Comparison of ENCODE assay signal across 30 mouse cellular contexts in the genomic region with DNA sequence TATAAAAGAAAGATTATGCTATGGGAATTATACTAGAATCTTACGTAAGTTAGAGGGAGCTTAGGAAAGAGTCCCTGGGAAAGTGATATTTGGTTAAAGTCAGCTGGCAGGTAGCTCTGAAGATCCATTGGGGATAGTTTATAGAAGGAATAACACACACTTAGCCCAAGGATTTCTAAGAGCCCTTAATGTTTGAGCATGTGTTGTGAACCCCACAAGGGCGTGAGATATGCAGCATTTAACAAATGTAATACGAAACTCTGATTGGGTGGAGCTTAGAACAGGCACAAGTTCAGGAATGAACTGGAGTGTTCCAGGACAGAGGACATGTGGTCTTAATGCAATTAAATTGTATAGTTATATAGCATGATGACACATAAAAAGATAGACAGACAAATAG.
"Had no signal": no experiment of that assay in that cellular context is flagged by ENCODE, and none has a peak within 500 bp of the region (broad histone marks: within the 10 kb centered on the region; RNA-seq: fewer than 3 reads in every experiment).

No protein-coding gene starts in this region.

- H3K27ac ChIP-seq: limb, embryonic 12.5 days; limb, embryonic 15.5 days; liver, embryonic 12.5 days; liver, embryonic 13.5 days; liver, embryonic 14.5 days; liver, embryonic 15.5 days; lung, embryonic 15.5 days; macrophage; midbrain, embryonic 13.5 days; midbrain, embryonic 15.5 days; neural tube, embryonic 12.5 days had no signal

- H3K4me3 ChIP-seq: limb, embryonic 12.5 days; limb, embryonic 15.5 days; liver, embryonic 12.5 days; liver, embryonic 13.5 days; liver, embryonic 15.5 days; lung, embryonic 15.5 days; megakaryocyte, embryonic 14.5 days; midbrain, embryonic 10.5 days; midbrain, embryonic 12.5 days; midbrain, embryonic 13.5 days; midbrain, embryonic 15.5 days; myocyte; neural tube, embryonic 12.5 days had no signal

- H3K4me1 ChIP-seq: limb, embryonic 12.5 days; limb, embryonic 15.5 days; liver, embryonic 12.5 days; liver, embryonic 13.5 days; liver, embryonic 15.5 days; lung, embryonic 15.5 days; midbrain, embryonic 15.5 days; neural tube, embryonic 12.5 days had no signal

- H3K9me3 ChIP-seq: limb, embryonic 12.5 days; limb, embryonic 15.5 days; liver, embryonic 12.5 days; liver, embryonic 13.5 days; liver, embryonic 15.5 days; lung, embryonic 15.5 days; midbrain, embryonic 10.5 days; midbrain, embryonic 12.5 days; midbrain, embryonic 13.5 days; midbrain, embryonic 15.5 days; neural tube, embryonic 12.5 days had no signal

- DNase-seq: left cerebral cortex, postnatal 4 days; liver; liver, embryonic 13.5 days; liver, postnatal 0 days; lung, adult 18-20 months; lung, adult 2 months; lung, embryonic 14.5 days; lung, postnatal 10 days; lung, postnatal 14 days; lung, postnatal 36 days; lung, postnatal 4 days; midbrain, embryonic 14.5 days had no signal

- H3K9ac ChIP-seq: limb, embryonic 12.5 days; limb, embryonic 15.5 days; liver, embryonic 12.5 days; liver, embryonic 13.5 days; liver, embryonic 14.5 days; liver, embryonic 15.5 days; liver, postnatal 0 days; lung, embryonic 14.5 days; lung, embryonic 15.5 days; midbrain, embryonic 12.5 days; midbrain, embryonic 13.5 days; midbrain, embryonic 15.5 days; neural tube, embryonic 12.5 days had no signal

- H3K36me3 ChIP-seq: limb, embryonic 12.5 days; limb, embryonic 15.5 days; liver, embryonic 12.5 days; liver, embryonic 13.5 days; liver, embryonic 15.5 days; lung, embryonic 15.5 days; midbrain, embryonic 10.5 days; midbrain, embryonic 12.5 days; midbrain, embryonic 13.5 days; midbrain, embryonic 15.5 days; neural tube, embryonic 12.5 days had no signal

- ATAC-seq: liver, embryonic 12.5 days; liver, postnatal 0 days; lung, postnatal 0 days; midbrain, embryonic 13.5 days; midbrain, embryonic 15.5 days; midbrain, embryonic 16.5 days had no signal

- H3K27me3 ChIP-seq: limb, embryonic 12.5 days; limb, embryonic 15.5 days; liver, embryonic 12.5 days; liver, embryonic 13.5 days; liver, embryonic 15.5 days; lung, embryonic 15.5 days; midbrain, embryonic 12.5 days; midbrain, embryonic 13.5 days; midbrain, embryonic 15.5 days; neural tube, embryonic 12.5 days had no signal

- H3K4me2 ChIP-seq: limb, embryonic 12.5 days; limb, embryonic 15.5 days; liver, embryonic 11.5 days; liver, embryonic 12.5 days; liver, embryonic 13.5 days; liver, embryonic 15.5 days; lung, embryonic 14.5 days; lung, embryonic 15.5 days; midbrain, embryonic 11.5 days; midbrain, embryonic 12.5 days; midbrain, embryonic 13.5 days; midbrain, embryonic 15.5 days; neural tube, embryonic 12.5 days had no signal
